Mouse (Mus musculus): ENCODE data around the gene Ccnb1. TPM values are rescaled to one million over a fixed set of nuclear protein-coding genes. Genes with fewer than 3 reads are reported as not detected.
"Not testable (repeated sequence)": the region's sequence is repeated elsewhere in the genome, so short reads cannot be mapped to it uniquely, and the experiment has no call there.

Gene Ccnb1
- total RNA-seq (2021) = under 1 TPM; 0.64 to 0.66 TPM
- long read RNA-seq, experiment 1 = 0 reads
- long read RNA-seq, experiment 2, partial matches to known transcripts = 0 of 2 reads
- long read RNA-seq, experiment 2, other reads (novel, unspliced or antisense) = 0 of 2 reads

DNA sequence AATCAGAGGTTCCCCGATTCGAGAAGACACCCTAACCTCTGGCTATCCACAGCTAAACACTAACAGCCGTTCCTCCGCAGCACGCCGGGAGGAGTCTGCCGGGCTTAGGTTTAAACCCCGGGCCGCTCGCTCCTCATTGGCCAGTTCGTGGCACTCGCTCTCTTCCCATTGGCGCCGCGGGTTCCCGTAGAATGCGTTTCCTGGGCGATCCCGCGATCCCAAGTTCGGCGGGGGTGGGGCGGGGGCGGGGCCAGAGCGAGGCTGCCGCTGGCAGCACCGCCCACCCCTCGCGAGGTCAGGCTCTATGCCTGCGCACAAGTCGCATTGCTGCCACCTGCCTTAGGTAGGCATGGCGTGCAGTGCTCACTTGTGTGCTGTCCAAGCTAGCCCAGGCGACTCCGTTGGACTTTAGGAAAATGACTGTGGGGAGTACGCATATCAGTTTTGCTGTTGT, at the start of gene Ccnb1:
TSS of gene Ccnb1 (minus strand) at position 157 of the 454 bp plus-strand sequence.
- DNase-seq = peak; percentile 80 to 89
- intact Hi-C loops (cut with DNase I) = no loop called here

DNA sequence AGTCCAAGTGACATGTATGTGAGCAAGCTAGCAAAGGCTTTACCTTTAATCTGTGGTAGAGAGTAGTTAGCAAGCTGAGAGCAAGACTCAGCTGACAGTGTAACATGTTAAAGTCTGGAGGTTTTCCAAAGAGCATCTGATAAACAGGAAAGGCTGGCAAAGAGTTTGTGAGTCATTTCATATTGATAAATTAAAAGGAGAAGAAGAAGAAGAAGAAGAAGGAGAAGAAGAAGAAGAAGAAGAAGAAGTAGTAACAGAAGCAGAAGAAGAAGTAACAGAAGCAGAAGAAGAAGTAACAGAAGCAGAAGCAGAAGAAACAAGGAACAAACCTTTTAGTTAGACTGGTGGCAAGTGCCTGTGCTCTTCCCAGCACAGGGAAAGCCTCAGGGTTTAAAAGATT, 48.4 kb upstream of the Ccnb1 start:
- intact Hi-C loops (cut with DNase I) = no loop called here

DNA sequence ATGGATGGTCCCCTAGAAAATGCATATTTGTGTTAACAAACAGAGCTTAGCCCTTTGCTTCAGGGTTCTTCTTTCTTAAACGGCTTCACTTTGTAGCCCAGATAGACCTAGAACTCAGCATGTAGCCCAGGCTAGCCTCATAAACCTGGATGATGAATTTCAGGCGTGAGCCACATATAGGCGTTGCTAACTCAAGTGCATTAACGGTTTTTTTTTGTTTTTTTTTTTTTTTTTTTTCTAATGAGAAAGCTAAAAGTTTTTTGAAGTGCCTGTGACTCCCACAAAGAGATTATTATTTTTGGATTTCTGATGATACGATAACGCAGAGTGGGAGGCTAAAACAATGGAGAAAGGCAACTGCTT, 47.3 kb upstream of the Ccnb1 start:
- DNase-seq = no peak
- intact Hi-C loops (cut with DNase I) = no loop called here

More for the DNA sequence above, 48.4 kb upstream of the Ccnb1 start:
- DNase-seq = no peak

DNA sequence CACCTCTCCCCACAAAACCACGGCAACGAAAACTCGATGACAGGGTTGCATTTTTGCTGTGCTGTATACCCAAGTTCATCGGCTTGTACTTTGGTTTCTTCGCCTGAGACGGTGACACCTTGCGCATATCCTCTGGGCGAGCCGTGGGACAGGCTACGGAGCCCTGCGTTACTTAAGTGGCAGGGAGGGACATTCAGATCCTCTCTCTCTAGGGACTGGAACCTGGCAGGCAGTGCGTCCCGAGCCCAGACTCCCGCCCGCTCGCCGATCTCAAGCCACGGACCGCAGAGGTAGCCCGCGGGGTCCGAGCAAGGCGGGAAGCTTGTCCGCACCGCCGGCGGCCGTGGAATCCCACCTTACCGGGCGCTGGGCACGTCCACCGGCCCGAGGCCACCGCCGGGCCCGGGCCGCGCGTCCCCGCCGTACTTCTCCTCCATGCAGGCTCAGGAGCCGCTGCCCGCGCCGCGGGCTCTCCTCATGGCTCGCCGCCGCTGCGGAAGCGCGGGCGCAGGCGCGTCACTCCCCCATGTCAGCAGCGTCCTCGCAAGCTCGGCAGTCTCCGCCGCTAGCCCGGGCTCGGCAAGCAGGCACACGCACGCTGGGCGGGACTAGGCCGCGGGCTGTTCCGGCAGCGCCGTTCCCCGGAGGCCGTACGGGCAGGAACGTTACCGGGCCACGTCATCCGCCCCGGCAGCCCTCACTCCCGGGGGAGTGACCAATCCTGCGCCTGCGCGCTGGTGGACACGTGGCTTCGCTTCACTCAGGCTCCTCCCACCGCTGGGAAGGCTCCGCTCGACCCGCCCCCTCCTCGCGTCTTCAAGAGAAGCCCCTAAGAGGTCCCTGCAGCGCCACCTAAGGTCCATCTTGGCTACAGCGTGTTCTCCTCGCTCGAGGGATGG, 46.6 kb upstream of the Ccnb1 start, which contains the start of gene Slc30a5:
TSS of gene Slc30a5 (minus strand) at position 687 of the 899 bp plus-strand sequence.
- intact Hi-C loops (cut with DNase I) = no loop called here
- peak; percentile 98 to 99 for DNase-seq

DNA sequence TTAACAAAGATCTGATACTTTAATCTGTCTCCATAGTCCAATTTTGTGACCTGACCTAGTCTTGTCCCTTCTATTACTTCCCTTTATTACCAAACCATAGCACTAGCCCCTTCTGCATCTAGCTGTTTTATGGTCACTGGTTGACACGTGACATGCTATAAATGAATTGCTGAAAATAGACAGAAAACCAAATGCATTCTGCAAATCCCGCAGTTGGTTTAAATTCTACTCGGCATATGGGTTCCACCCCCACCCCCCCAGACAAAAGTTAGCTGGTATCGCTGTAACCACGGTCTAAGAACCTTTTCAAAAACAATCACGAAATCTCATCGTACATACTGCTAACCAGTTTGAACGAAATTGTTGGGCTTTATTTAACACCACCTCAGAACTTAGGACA, 45.8 kb upstream of the Ccnb1 start:
- DNase-seq = no peak
- intact Hi-C loops (cut with DNase I) = no loop called here

DNA sequence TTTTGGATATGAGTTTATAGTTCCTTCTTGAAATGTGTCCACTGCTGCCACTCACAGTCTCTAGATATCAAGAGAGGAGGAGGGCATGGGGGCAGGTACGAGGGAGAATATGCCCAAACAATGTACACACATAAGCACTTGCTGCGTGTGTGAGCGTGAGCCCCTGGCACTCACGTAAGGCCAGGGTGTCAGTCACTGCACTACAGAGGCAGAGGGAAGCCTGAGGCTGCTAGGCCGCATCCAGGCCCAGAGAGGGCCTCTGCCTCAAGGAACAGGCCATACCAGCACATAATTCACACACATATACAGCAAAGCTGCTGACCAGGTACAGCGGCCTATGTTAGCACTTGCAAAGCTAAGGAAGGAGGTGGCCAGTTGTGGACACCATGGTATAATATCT, 44.8 kb upstream of the Ccnb1 start:
- intact Hi-C loops (cut with DNase I) = no loop called here
- no peak for DNase-seq

DNA sequence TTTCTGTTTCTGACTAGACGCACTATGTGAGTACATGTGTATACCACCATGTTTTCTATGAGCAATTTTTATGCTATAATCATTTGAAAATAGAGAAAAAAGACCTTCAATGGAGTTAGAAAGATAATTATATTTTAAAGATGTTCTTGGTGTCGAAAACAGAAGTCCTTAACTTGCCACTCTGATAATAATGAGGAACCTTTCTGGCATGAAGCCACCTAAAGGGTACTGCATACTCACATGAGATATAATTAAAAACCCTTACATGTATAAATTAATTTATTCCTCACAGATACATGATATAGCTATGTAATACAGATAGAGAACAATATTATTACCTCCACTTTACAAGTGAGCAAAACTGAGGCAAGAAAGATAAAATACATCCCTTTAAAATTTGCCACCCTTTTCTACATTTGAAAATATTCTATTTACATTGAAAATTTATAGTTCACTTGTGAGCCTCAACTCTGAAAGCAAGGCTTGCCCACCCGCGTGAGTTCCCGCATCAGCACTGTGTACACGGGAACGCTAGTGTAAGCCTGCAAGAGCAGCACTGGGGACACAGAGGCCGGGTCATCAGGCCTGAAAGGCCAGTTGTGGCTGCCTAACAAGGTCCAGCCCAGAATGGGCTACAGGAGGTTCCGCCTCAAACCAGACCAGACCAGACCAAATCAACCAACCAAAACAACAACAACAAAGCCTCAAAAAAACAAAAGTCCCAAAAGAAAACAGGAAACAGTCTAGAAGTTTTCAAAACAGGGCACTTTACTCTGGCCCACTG, 39.4 kb upstream of the Ccnb1 start:
- no peak for DNase-seq
- intact Hi-C loops (cut with DNase I) = loop anchor here (10.0 kb wide), 1 partner anchor 81 kb away; the partner anchor contains the start of gene Mrps36

DNA sequence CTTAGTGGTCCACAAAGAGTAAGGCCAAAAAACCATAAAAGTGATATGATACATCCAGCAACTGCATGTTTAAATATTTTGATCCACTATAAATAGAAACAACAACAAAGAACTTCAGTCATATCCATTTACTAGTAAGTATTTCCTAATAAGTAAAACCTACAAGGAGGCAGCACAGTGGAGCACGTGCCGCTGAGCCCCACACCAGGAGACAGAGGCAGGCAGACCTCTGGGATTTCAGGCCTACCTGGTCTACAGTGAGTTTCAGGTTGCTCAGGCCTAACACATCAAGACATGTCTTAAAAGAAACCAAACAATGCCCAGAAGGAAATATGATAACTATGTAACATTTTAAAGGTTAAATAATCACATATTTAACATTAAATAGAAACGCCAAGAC, 38.5 kb upstream of the Ccnb1 start:
- no peak for DNase-seq
- intact Hi-C loops (cut with DNase I) = loop anchor here (10.0 kb wide), 1 partner anchor 80 kb away; the partner anchor contains the start of gene Mrps36

DNA sequence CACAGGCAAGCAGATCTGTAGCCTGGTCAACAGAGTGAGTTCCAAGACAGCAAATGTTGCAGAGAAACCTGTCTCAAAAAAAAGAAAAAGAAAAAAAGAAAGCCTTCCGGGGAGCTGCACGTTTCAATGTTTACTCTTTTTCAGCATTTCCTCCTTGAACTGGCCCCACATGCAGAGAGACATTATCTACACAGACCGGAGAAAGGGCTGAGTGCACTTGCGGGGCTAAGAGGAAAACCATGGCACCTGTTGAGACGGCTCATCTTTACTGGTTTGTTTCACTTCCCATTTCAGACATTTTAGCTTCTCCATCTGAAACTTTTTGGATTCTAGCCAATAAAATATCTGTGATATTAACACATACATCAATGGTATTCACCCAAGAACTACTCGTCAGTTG, 37.9 kb upstream of the Ccnb1 start:
- no peak for DNase-seq
- intact Hi-C loops (cut with DNase I) = loop anchor here (10.0 kb wide), 1 partner anchor 80 kb away; the partner anchor contains the start of gene Mrps36

DNA sequence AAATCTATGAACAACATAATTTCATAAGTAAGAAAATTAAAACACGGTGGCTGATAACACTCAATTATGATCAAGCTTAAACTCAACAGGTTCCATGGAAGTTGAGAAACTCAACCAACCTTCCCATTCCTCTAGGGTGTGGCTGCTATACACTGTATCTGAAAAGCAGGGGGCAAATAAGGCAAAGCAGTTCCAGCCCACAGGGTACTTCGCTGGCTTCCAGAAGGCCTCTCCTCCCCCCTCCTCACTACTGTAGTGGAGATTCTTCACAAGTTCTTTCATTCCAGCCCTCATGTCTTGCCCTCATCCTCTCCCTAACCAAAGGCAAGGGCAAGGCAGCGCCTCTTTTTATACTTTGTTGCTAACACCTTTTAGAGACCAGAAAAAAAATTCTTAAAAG, 37.5 kb upstream of the Ccnb1 start:
- no peak for DNase-seq
- intact Hi-C loops (cut with DNase I) = loop anchor here (10.0 kb wide), 1 partner anchor 79 kb away; the partner anchor contains the start of gene Mrps36

DNA sequence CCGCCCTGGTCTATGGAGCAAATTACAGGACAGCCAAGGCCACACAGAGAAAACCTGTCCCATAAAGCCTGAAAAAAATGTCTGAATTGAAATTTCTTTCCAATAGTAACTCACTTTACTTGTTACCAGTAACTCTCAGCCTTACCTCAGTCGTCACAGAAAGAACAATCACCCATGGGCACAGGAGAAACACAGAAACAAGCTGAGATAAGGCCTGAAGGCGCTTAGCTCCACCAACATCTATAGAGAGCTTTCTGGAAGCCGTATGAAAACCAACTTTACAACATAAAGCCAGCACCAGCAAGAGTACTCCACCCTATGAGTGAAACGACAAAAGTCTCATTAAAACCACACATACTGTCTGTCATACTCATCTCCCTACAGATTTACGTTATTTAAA, 28.1 kb upstream of the Ccnb1 start:
- no peak for DNase-seq
- intact Hi-C loops (cut with DNase I) = no loop called here

DNA sequence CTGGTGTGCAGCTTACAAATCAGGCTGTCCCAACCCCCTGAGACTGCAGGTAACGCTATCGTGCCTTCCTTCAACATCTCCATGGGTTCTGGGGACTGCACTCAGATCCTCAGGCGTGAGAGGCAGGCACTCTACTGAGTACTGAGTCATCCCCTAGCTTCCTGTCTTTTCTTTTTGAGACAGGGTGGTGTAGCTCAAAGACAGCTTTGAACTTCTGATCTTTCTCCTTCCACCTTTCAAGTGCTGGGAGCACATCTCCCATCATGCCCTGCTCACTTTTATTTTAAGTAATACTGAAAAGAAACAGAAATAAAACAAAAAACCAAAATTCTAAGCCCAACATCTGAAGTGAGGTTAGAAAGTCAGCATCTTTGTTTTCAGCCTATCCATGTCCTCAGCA, 19.4 kb upstream of the Ccnb1 start:
- no peak for DNase-seq
- intact Hi-C loops (cut with DNase I) = loop anchor here (5.0 kb wide), 1 partner anchor 183 kb away; no protein-coding TSS in a partner anchor

DNA sequence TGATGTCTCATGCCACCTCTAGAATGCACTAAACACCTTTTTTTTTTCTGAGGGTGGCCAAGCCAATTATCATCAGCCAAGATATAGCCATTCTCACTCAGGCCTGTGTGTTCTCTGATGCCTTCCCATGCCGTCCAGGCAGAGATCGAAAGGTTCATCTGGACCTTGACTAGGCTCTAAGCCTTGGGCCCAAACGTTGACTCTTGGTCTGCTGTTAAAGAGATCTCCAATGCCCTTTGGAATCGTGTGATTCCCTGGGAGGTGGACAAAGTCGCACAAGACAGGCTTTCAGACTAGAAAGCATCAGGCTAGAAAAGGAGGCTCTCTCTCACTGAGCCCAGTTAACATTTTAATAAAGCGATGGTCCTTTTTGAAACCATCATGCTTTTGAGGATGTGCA, 10.8 kb upstream of the Ccnb1 start:
- no peak for DNase-seq
- intact Hi-C loops (cut with DNase I) = no loop called here

DNA sequence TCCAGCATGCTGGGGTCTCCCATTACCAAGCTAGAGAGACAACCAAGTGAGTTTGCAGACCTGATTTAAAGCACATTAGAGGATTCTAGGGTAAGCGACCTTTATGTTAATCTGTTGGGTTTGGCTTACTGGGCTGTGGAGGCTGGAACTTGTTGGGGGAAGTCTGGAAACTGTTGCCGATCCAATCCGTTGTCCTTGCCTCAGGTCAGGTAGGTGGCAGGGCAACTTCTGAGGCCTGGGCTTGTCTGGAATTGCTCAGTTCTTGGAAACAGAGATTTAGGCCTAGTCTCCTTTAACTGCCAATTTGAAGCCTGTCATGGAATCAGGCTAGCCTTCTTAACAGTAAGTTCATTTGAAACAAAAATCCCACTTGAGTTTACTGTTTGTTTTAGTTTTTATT, 2.7 kb upstream of the Ccnb1 start:
- no peak for DNase-seq
- intact Hi-C loops (cut with DNase I) = no loop called here

DNA sequence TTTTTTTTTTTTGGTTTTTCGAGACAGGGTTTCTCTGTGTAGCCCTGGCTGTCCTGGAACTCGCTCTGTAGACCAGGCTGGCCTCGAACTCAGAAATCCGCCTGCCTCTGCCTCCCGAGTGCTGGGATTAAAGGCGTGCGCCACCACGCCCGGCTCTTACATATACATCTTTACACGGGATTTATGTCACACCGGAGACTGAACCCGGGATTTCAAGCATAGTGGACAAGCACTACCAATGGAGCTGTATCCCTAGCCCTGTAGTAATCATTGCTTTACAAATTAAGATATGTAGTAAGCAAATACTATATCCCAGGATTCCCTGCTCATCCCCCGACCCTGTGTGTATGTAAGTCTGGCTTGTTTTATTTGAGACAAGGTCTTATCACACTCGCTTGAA, 1.7 kb upstream of the Ccnb1 start:
- DNase-seq; intact Hi-C loops (cut with DNase I): not testable (repeated sequence)

DNA sequence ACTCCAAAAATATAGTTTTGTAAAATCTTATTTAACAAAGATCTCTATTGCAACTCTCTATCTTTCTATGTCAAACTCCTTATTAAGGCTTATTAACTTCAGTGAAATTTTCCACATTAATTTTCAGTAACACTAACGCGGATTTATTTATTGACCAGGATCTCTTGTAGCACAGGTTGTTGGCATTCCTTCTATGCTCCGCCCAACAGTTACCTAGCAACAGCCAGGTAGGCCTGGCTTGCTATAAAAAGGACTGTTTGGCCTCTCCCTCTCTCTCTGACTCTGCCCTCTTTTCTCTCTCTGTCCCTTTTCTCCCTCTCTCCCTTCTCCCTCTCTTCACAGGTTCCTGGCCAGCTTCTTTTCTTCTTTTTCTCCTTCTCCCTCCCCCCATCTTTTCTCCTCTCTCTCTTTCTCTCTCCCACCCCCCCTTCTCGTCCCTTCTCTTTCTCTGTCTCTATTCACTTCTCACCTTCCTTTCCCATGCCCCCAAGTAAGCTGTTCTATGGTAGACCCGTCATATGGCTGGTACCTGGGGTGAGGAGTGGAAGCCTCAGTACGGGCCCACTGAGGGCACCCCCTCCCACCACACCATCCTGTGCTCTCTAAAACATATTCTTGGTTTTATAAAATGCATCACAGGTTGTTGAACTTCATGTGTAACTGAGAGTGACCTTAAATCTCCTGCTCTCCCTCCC, 1.1 kb upstream of the Ccnb1 start:
- intact Hi-C loops (cut with DNase I) = no loop called here
- no peak for DNase-seq

DNA sequence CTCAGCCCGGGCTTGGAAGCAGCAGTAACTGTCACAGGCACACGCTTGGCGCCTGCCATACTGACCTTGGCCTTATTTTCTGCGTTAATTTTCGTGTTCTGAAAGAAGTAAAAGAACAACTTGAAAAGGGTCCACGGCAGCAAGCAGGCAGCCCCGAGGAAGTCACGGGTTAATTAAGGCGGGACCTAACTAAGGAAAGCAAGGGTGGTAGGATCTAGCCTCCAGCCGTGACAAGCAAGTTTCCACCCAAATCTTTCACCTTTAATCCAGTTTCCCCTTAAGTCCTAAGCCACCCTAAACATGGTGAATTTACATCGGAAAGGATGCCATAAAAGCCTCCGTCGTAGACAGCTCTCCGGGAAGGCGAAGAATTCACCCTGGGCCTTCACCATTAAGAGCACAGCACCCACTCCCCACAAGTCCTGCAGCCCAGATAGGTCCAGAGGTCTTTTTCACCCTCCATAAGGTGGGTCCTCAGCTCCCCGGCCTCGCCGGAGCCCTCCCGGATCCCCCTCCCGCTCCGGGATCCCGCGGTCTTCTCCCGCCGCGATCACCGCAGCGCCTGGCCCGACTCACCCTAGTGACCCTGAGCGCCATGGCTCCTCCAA, 460 bp downstream of the Ccnb1 start:
- no peak for DNase-seq
- intact Hi-C loops (cut with DNase I) = no loop called here

DNA sequence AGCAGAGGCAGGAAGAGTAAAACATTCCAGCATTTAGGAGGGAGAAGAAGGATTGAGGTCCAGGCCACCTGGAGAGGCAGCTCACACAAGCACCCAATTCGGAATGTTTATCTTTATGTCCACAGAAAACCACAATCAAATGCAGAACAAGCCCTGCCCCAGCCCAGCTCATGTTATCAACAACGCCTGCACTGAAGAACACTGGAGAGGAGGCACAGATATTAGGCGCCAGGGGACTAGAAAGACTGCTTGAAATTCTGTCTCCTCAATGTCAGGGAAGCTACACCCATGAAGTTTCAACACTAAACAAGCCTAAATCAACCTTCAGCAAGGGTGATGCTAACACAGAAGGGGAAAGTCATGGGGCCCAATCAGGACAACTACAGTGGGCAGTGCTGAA, 8.9 kb downstream of the Ccnb1 start:
- intact Hi-C loops (cut with DNase I) = no loop called here
- no peak for DNase-seq

DNA sequence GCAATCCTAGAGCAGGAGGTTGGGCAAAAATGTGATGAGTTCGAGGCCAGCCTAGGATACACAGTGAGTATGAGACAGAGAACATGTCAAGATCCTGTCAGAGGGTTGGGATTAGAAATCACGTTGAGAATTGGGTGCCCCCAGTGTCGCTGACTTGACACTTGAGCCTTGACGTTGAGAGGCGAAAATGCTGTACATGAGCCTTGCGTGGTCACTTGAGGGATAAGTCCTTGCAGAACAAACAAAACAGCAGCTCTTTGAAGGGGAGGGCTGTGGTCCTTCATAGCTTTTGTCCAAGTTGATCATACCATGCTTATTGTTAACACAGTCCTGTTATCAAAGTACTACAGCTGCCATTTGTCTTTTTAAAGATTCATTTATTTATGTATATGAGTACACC, 9.7 kb downstream of the Ccnb1 start:
- intact Hi-C loops (cut with DNase I) = no loop called here
- DNase-seq = no peak

DNA sequence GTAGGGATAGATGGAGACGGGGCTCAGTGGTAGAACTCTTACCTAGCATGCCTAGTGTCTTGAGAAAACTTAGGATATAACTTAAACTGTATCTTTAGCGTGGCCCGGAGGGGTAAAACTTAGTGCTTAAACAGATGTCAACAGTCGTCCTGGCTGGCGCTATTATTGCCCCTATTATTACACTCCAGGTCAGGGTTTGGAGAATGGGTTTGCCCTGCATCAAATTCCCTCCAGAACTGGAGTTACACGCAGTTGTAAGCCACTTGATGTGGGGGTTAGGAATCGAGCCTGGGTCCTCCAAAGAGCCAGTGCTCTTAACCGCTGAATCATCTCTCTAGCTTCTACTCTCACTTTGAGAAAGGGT, 10.3 kb downstream of the Ccnb1 start:
- no peak for DNase-seq
- intact Hi-C loops (cut with DNase I) = no loop called here
